Mouse (Mus musculus): Measurements from ENCODE around the gene Pqbp1. TPM values are rescaled to one million over a fixed set of nuclear protein-coding genes. Genes with fewer than 3 reads are reported as not detected.

Pqbp1 gene
- 222 and 224 TPM in 2 replicates for polyA plus RNA-seq (2015; fragmentation: Nextera tagmentation; extraction: Ambion mirVana)

GRCm38 (mm10) chrX:7898880-7899874 lies at the start of gene Pqbp1, which contains the start of gene Timm17b:
TSS of gene Pqbp1 (minus strand) at chrX:7899269.
TSS of gene Timm17b (plus strand) at chrX:7899357.
- Histone ChIP-seq H3K27ac (peak within 1 kb of the TSS; percentile 92), H3K4me3 (peak within 1 kb of the TSS; percentile 60), H3K36me3 (replicated peaks) (no peaks in the 10 kb centered on the region; the same call in 1 of the 2 replicates), H3K4me2 (peak within 1 kb of the TSS; percentile 54), H3K4me1 (peaks cover 13% of the 10 kb centered on the region), H3K9me3 (no peaks in the 10 kb centered on the region), H3K27me3 (replicated peaks) (no peaks in the 10 kb centered on the region), H3K9ac (peak within 1 kb of the TSS; percentile 55)
- peak; percentile 99 for ATAC-seq (replicated peaks)
- 19% methylated on average over 58 of the region's 62 CpGs for WGBS

DNA sequence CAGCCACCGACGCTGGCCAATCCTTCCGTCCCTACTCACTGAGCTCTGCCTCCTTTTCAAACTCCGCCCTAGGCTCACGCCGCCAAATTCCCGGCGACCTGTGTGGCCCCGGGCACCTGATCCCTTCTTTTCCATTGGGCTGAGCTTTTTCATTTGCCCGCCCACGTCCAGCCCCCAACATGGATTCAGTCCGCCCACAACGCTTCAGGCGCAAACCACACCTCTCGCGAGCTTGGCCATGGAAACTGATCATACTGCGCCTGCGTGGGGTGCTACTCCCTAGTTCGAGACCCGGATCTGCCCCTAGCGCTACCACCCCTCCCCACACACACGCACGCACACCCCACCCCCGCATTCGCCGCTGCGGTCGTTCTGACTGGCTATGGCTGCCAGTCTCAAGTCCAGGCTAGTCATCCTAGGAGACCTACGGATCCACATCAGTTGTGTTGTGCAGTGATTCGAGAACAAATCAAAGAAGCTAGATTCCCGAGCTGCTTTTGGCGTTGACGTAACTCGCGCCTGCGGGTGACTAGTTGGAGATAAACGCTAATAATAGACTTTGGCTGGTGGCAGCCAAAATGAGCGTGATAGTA lies 48.9 kb upstream of the Pqbp1 start:
- Histone ChIP-seq H3K27me3 (replicated peaks) (no peaks in the 10 kb centered on the region), H3K36me3 (replicated peaks) (no peaks in the 10 kb centered on the region), H3K4me2 (peak overlapping the region; percentile 55), H3K9ac (peak overlapping the region; percentile 4; the same call in 1 of the 2 replicates), H3K4me3 (peak overlapping the region; percentile 44), H3K4me1 (peaks cover 8% of the 10 kb centered on the region; the same call in 1 of the 2 replicates), H3K27ac (peak overlapping the region; percentile 69), H3K9me3 (no peaks in the 10 kb centered on the region)
- ATAC-seq (replicated peaks) = peak; percentile 99; the same call in 1 of the 2 replicates
- WGBS = 18% methylated on average over 38 of the region's 38 CpGs

DNA sequence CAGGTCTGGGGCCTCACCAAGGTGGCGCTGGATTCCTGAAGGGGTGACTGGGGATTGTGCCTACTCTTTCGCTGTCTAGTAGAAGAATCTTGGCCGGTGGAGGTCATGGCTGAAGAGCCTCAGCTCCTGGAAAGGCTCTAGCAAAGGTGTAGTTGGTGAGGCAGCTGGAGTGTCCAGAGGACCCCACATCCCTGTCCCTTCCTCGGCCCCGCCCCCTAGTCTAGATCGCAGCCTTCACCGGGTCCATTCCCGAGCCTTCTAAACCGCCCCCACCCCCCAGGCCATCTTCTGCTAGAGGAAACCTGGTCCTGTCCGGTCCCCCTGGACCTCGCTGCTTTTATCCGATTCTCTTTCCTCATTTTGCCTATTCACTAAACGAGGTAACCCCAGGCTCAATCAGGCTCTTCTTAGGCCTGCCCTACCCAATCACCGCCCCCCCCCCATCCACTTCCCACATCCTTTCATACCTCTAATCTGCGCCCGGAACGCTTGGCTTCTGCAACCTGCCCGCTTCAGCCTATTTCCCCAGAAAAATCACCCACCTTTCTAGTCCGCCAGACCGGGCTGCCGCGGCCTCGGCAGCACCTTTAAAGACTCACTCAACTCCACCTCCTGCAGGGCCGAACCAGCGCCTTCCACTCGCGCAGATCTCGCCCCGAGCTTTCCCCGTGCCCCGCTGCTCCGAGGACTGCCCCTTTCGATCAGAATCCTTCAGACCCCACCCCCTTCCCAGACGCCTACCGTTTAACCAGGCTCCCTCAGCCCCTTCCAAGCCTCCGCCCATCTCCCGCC lies 48.2 kb upstream of the Pqbp1 start, which contains the start of gene Hdac6:
TSS of gene Hdac6 (minus strand) at position 782 of the 792 bp plus-strand sequence.
- peak; percentile 29 for ATAC-seq (replicated peaks)
- WGBS = 25% methylated on average over 37 of the region's 37 CpGs
- peak within 1 kb of the TSS; percentile 41 for H3K9ac ChIP-seq

GRCm38 (mm10) chrX:7945618-7946017 lies 46.5 kb upstream of the Pqbp1 start:
- 66% methylated on average over 8 of the region's 8 CpGs for WGBS
- H3K27ac ChIP-seq = no peak overlapping the region
- H3K9ac ChIP-seq = no peak overlapping the region
- no peak overlapping the region for H3K4me3 ChIP-seq
- H3K27me3 ChIP-seq (replicated peaks) = no peaks in the 10 kb centered on the region
- H3K36me3 ChIP-seq (replicated peaks) = no peaks in the 10 kb centered on the region
- H3K9me3 ChIP-seq = no peaks in the 10 kb centered on the region
- no peak overlapping the region for H3K4me2 ChIP-seq
- no peak for ATAC-seq (replicated peaks)
- peaks cover 8% of the 10 kb centered on the region; the same call in 1 of the 2 replicates for H3K4me1 ChIP-seq

More for the DNA sequence above, 48.2 kb upstream of the Pqbp1 start, which contains the start of gene Hdac6:
- H3K4me3 ChIP-seq = peak within 1 kb of the TSS; percentile 44
- no peaks in the 10 kb centered on the region for H3K36me3 ChIP-seq (replicated peaks)
- H3K27ac ChIP-seq = peak within 1 kb of the TSS; percentile 74
- no peaks in the 10 kb centered on the region for H3K27me3 ChIP-seq (replicated peaks)
- peak within 1 kb of the TSS; percentile 55 for H3K4me2 ChIP-seq
- peaks cover 8% of the 10 kb centered on the region; the same call in 1 of the 2 replicates for H3K4me1 ChIP-seq
- no peaks in the 10 kb centered on the region for H3K9me3 ChIP-seq

DNA sequence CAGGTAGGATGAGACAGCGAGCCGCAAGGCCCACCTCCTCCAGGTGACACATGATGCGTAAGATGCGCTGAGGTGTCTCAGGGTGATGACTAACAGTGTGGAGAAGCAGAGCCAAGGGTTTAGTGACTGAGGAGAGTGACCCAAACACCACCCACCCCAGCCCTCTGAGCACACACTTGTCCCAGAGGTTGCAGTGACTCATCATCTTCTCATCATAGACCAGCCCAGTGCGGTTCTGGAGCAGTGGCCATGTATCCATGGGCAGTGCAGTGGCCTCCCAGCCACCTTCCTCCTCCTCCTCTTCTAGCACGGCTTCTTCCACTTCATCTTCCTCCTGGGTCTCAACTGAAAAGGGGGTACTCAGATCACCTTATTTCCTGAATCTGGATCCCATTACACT lies 38.6 kb upstream of the Pqbp1 start:
- Histone ChIP-seq H3K9me3 (no peaks in the 10 kb centered on the region), H3K4me3 (no peak overlapping the region), H3K36me3 (replicated peaks) (no peaks in the 10 kb centered on the region), H3K27ac (no peak overlapping the region), H3K4me2 (no peak overlapping the region), H3K9ac (no peak overlapping the region), H3K27me3 (replicated peaks) (no peaks in the 10 kb centered on the region), H3K4me1 (no peaks in the 10 kb centered on the region)
- no peak for ATAC-seq (replicated peaks)
- 95% methylated on average over 6 of the region's 6 CpGs for WGBS

- Histone ChIP-seq H3K4me1 (no peaks in the 10 kb centered on the region), H3K9ac (no peak overlapping the region), H3K4me3 (no peak overlapping the region), H3K27me3 (replicated peaks) (no peaks in the 10 kb centered on the region), H3K9me3 (no peaks in the 10 kb centered on the region), H3K27ac (no peak overlapping the region), H3K36me3 (replicated peaks) (no peaks in the 10 kb centered on the region), H3K4me2 (no peak overlapping the region)
- WGBS = 53% methylated on average over 11 of the region's 11 CpGs
- no peak for ATAC-seq (replicated peaks)
Observed at GRCm38 (mm10) chrX:7936874-7937273, 37.8 kb upstream of the Pqbp1 start.

GRCm38 (mm10) chrX:7928270-7928790 lies 29.3 kb upstream of the Pqbp1 start, which contains the start of gene Eras:
TSS of gene Eras (minus strand) at chrX:7928607.
- Histone ChIP-seq H3K9me3 (no peaks in the 10 kb centered on the region), H3K36me3 (replicated peaks) (peaks cover 6% of the 10 kb centered on the region; the same call in 1 of the 2 replicates), H3K4me1 (no peaks in the 10 kb centered on the region), H3K4me3 (no peak within 1 kb of the TSS), H3K27me3 (replicated peaks) (peaks cover 6% of the 10 kb centered on the region), H3K9ac (no peak within 1 kb of the TSS), H3K27ac (no peak within 1 kb of the TSS), H3K4me2 (no peak within 1 kb of the TSS)
- WGBS = 24% methylated on average over 19 of the region's 19 CpGs
- no peak for ATAC-seq (replicated peaks)

- H3K4me3 ChIP-seq = no peak overlapping the region
- H3K9me3 ChIP-seq = no peaks in the 10 kb centered on the region
- WGBS = 42% methylated on average over 10 of the region's 10 CpGs
- peaks cover 9% of the 10 kb centered on the region for H3K4me1 ChIP-seq
- no peak overlapping the region for H3K4me2 ChIP-seq
- H3K27me3 ChIP-seq (replicated peaks) = peaks cover 6% of the 10 kb centered on the region
- peaks cover 6% of the 10 kb centered on the region; the same call in 1 of the 2 replicates for H3K36me3 ChIP-seq (replicated peaks)
- no peak overlapping the region for H3K9ac ChIP-seq
- no peak overlapping the region for H3K27ac ChIP-seq
- no peak for ATAC-seq (replicated peaks)
Observed at GRCm38 (mm10) chrX:7927116-7927515, 28.0 kb upstream of the Pqbp1 start.

DNA sequence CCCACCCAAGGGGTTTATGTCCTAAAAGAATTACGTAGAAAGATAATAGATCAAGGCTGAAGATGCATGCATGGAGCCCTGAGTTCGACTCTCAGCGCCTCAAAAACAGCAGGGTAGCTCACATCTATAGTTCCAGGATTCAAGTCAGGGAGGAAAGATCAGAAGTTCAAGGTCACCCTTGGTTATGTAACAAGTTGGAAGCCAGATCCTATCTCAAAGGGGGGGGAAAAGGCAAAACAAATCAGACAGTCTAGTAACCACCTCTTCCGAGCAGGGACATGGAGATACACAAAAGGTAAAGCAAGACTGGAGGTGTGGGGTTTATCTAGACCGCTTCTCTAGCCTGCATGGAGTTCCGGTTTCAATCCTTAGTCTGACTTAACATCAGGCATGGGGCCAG lies 27.2 kb upstream of the Pqbp1 start:
- no peak overlapping the region for H3K27ac ChIP-seq
- 75% methylated on average over 6 of the region's 6 CpGs for WGBS
- H3K4me2 ChIP-seq = no peak overlapping the region
- no peak overlapping the region for H3K4me3 ChIP-seq
- no peaks in the 10 kb centered on the region for H3K9me3 ChIP-seq
- no peak for ATAC-seq (replicated peaks)
- peaks cover 2% of the 10 kb centered on the region; the same call in 1 of the 2 replicates for H3K36me3 ChIP-seq (replicated peaks)
- H3K27me3 ChIP-seq (replicated peaks) = peaks cover 6% of the 10 kb centered on the region
- no peak overlapping the region for H3K9ac ChIP-seq
- H3K4me1 ChIP-seq = peaks cover 11% of the 10 kb centered on the region

- no peaks in the 10 kb centered on the region for H3K9me3 ChIP-seq
- 18% methylated on average over 47 of the region's 48 CpGs for WGBS
- peak overlapping the region; percentile 53 for H3K4me3 ChIP-seq
- peak overlapping the region; percentile 68 for H3K4me2 ChIP-seq
- peak overlapping the region; percentile 83; the same call in 1 of the 2 replicates for H3K27ac ChIP-seq
- H3K9ac ChIP-seq = peak overlapping the region; percentile 65
- no peaks in the 10 kb centered on the region for H3K27me3 ChIP-seq (replicated peaks)
- H3K36me3 ChIP-seq (replicated peaks) = 0 out of 2 replicates have a peak, but pooled peaks cover 2% of the 10 kb centered on the region
- H3K4me1 ChIP-seq = peaks cover 14% of the 10 kb centered on the region
- ATAC-seq (replicated peaks) = peak; percentile 13; the same call in 1 of the 2 replicates
Observed at GRCm38 (mm10) chrX:7922032-7922431, 23.0 kb upstream of the Pqbp1 start.

Measured in midbrain, embryonic 15.5 days (tissue).